Mouse (Mus musculus) myocyte (in vitro differentiated cells): ENCODE results near the gene Kif14. TPM values are rescaled to one million over a fixed set of nuclear protein-coding genes. Genes with fewer than 3 reads are reported as not detected.
"Not testable (repeated sequence)": the region's sequence is repeated elsewhere in the genome, so short reads cannot be mapped to it uniquely, and the experiment has no call there.

Experiments
- H3K27me3 ChIP-seq: one replicate; pipeline ENCODE4 v1.6.1; 2011; ENCODE audit not compliant: control insufficient read depth, insufficient read depth, insufficient read length
- H3K36me3 ChIP-seq: one replicate; pipeline ENCODE4 v1.6.1; 2011; ENCODE audit not compliant: control insufficient read depth, insufficient read depth
- H3K4me2 ChIP-seq: one replicate; pipeline ENCODE4 v1.6.1; 2011; ENCODE audit warnings: low read depth, control low read depth
- H3K4me3 ChIP-seq: one replicate; pipeline ENCODE4 v1.5.1; 2011; ENCODE audit warnings: mild to moderate bottlenecking, control low read depth, moderate library complexity
- H3K79me2 ChIP-seq: one replicate; pipeline ENCODE4 v1.6.1; 2011; ENCODE audit not compliant: control insufficient read depth, insufficient read depth
- H3ac ChIP-seq: one replicate; pipeline ENCODE4 v1.6.1; 2011; ENCODE audit not compliant: control insufficient read depth, insufficient read length
- CEBPB ChIP-seq: IDR thresholded peaks from 2 replicates; pipeline ENCODE4 v1.6.1; 2011; ENCODE audit warnings: mild to moderate bottlenecking, moderate library complexity; ENCODE audit not compliant: poor library complexity, insufficient read depth, severe bottlenecking
- E2F4 ChIP-seq: IDR thresholded peaks from one replicate; pipeline ENCODE4 v1.6.1; 2011; ENCODE audit warnings: mild to moderate bottlenecking, control low read depth, moderate library complexity; ENCODE audit not compliant: insufficient read depth
- MAX ChIP-seq: IDR thresholded peaks from one replicate; pipeline ENCODE4 v1.6.1; 2011; ENCODE audit warnings: low read depth, mild to moderate bottlenecking, control low read depth
- MYOD1 ChIP-seq, 3 experiments: IDR thresholded peaks; one replicate each; pipeline ENCODE4 v1.6.1; 2011; ENCODE audit warnings: control low read depth in 2 of 3, low read depth in 2 of 3, mild to moderate bottlenecking in 2 of 3, moderate library complexity in 1 of 3; ENCODE audit not compliant: insufficient read length in 2 of 3, control insufficient read depth in 1 of 3
- MYOG ChIP-seq, 3 experiments: IDR thresholded peaks; one replicate each; pipeline ENCODE4 v1.6.1; 2011; ENCODE audit warnings: control low read depth in 2 of 3, low read depth in 2 of 3, mild to moderate bottlenecking in 2 of 3; ENCODE audit not compliant: insufficient read length in 2 of 3, control insufficient read depth in 1 of 3, insufficient read depth in 1 of 3
- POLR2A ChIP-seq: IDR thresholded peaks from one replicate; pipeline ENCODE4 v1.6.1; 2011; ENCODE audit warnings: low read depth, mild to moderate bottlenecking, control low read depth, moderate library complexity; ENCODE audit not compliant: insufficient read length
- POLR2AphosphoS2 ChIP-seq: IDR thresholded peaks from one replicate; pipeline ENCODE4 v1.6.1; 2011; ENCODE audit warnings: low read depth, control low read depth; ENCODE audit not compliant: insufficient read length
- REST ChIP-seq: IDR thresholded peaks from one replicate; pipeline ENCODE4 v1.6.1; 2011; ENCODE audit warnings: mild to moderate bottlenecking, control low read depth, moderate library complexity; ENCODE audit not compliant: insufficient read depth, insufficient read length
- SRF ChIP-seq: IDR thresholded peaks from one replicate; pipeline ENCODE4 v1.6.1; 2011; ENCODE audit warnings: low read depth; ENCODE audit not compliant: control insufficient read depth, insufficient read length
- TCF12 ChIP-seq: IDR thresholded peaks from one replicate; pipeline ENCODE4 v1.6.1; 2011; ENCODE audit warnings: mild to moderate bottlenecking, control low read depth; ENCODE audit not compliant: poor library complexity, insufficient read depth, severe bottlenecking
- TCF3 ChIP-seq: IDR thresholded peaks from one replicate; pipeline ENCODE4 v1.6.1; 2011; ENCODE audit warnings: low read depth, control low read depth; ENCODE audit not compliant: insufficient read length
- USF1 ChIP-seq: IDR thresholded peaks from one replicate; pipeline ENCODE4 v1.6.1; 2011; ENCODE audit warnings: low read depth, mild to moderate bottlenecking, control low read depth, moderate library complexity
- polyA plus RNA-seq: library from polyadenylated mRNA; unstranded; fragments of >200 nt; fragmentation: generic; extraction: Trizol; gene quantifications from one replicate; pipeline ENCODE4 v1.2.1, GENCODE M21; 2012; ENCODE audit warnings: missing spikeins

Gene Kif14
- polyA plus RNA-seq, 1 experiment, result 1.9 TPM

GRCm38 (mm10) chr1:136550285-136550684 lies 84.1 kb downstream of the Kif14 start:
- H3ac ChIP-seq, result no peak overlapping the region
- TF ChIP-seq SRF, result no peak
- TF ChIP-seq POLR2A, result no peak
- TF ChIP-seq MAX, result no peak
- no peak for TF ChIP-seq CEBPB
- no peak for TF ChIP-seq MYOD1 (IDR thresholded peaks at IDR 0.05; ENCODE audit: control insufficient read depth in 1 of 3, insufficient read length in 2 of 3, low read depth in 2 of 3)
- no peak for TF ChIP-seq TCF12
- TF ChIP-seq USF1, result no peak
- no peak for TF ChIP-seq POLR2AphosphoS2
- no peak for TF ChIP-seq TCF3
- TF ChIP-seq REST, result no peak
- no peak for TF ChIP-seq MYOG (IDR thresholded peaks at IDR 0.05; ENCODE audit: control insufficient read depth in 1 of 3, insufficient read depth in 1 of 3, insufficient read length in 2 of 3, low read depth in 2 of 3)
- TF ChIP-seq E2F4, result no peak

GRCm38 (mm10) chr1:136550851-136551540 lies 84.9 kb downstream of the Kif14 start:
- Histone ChIP-seq H3K36me3 (no peaks in the 10 kb centered on the region), H3K79me2 (no peaks in the 10 kb centered on the region), H3K27me3 (no peaks in the 10 kb centered on the region), H3K4me3 (no peak overlapping the region), H3K4me2 (peak overlapping the region; percentile 39), H3ac (no peak overlapping the region)
- no peak for TF ChIP-seq E2F4
- no peak for TF ChIP-seq POLR2A
- TF ChIP-seq MAX, result no peak
- TF ChIP-seq REST, result no peak
- no peak for TF ChIP-seq TCF3
- no peak for TF ChIP-seq SRF
- TF ChIP-seq MYOD1 (IDR thresholded peaks at IDR 0.05; ENCODE audit: control insufficient read depth in 1 of 3, insufficient read length in 2 of 3, low read depth in 2 of 3), result no peak
- no peak for TF ChIP-seq CEBPB
- TF ChIP-seq POLR2AphosphoS2, result no peak
- no peak for TF ChIP-seq USF1
- TF ChIP-seq TCF12, result no peak
- TF ChIP-seq MYOG (IDR thresholded peaks at IDR 0.05; ENCODE audit: control insufficient read depth in 1 of 3, insufficient read depth in 1 of 3, insufficient read length in 2 of 3, low read depth in 2 of 3), result no peak

More at GRCm38 (mm10) chr1:136550285-136550684, 84.1 kb downstream of the Kif14 start:
- Histone ChIP-seq H3K4me3 (no peak overlapping the region), H3K4me2 (no peak overlapping the region), H3K36me3 (no peaks in the 10 kb centered on the region), H3K79me2 (no peaks in the 10 kb centered on the region), H3K27me3 (no peaks in the 10 kb centered on the region)

GRCm38 (mm10) chr1:136554686-136555085 lies 88.5 kb downstream of the Kif14 start:
- no peak overlapping the region for H3ac ChIP-seq
- TF ChIP-seq MYOD1 (IDR thresholded peaks at IDR 0.05; ENCODE audit: control insufficient read depth in 1 of 3, insufficient read length in 2 of 3, low read depth in 2 of 3) (no peak), MAX (no peak), POLR2A (no peak), USF1 (no peak), TCF12 (no peak), MYOG (IDR thresholded peaks at IDR 0.05; ENCODE audit: control insufficient read depth in 1 of 3, insufficient read depth in 1 of 3, insufficient read length in 2 of 3, low read depth in 2 of 3) (no peak), SRF (no peak), CEBPB (no peak), E2F4 (no peak), TCF3 (no peak), POLR2AphosphoS2 (no peak)
- no peaks in the 10 kb centered on the region for H3K27me3 ChIP-seq
- no peak overlapping the region for H3K4me2 ChIP-seq
- H3K4me3 ChIP-seq, result no peak overlapping the region
- H3K36me3 ChIP-seq, result no peaks in the 10 kb centered on the region
- no peaks in the 10 kb centered on the region for H3K79me2 ChIP-seq

- Histone ChIP-seq H3ac (no peak overlapping the region), H3K4me3 (no peak overlapping the region), H3K36me3 (no peaks in the 10 kb centered on the region), H3K4me2 (peak overlapping the region; percentile 57), H3K27me3 (no peaks in the 10 kb centered on the region), H3K79me2 (no peaks in the 10 kb centered on the region)
- TF ChIP-seq MYOG (IDR thresholded peaks at IDR 0.05; ENCODE audit: control insufficient read depth in 1 of 3, insufficient read depth in 1 of 3, insufficient read length in 2 of 3, low read depth in 2 of 3) (no peak), POLR2A (no peak), MAX (no peak), TCF12 (no peak), E2F4 (no peak), SRF (no peak), POLR2AphosphoS2 (no peak), CEBPB (no peak), TCF3 (no peak), REST (no peak), USF1 (no peak), MYOD1 (IDR thresholded peaks at IDR 0.05; ENCODE audit: control insufficient read depth in 1 of 3, insufficient read length in 2 of 3, low read depth in 2 of 3) (no peak)
These were observed 89.7 kb downstream of the Kif14 start for GRCm38 (mm10) chr1:136555892-136556291.

DNA sequence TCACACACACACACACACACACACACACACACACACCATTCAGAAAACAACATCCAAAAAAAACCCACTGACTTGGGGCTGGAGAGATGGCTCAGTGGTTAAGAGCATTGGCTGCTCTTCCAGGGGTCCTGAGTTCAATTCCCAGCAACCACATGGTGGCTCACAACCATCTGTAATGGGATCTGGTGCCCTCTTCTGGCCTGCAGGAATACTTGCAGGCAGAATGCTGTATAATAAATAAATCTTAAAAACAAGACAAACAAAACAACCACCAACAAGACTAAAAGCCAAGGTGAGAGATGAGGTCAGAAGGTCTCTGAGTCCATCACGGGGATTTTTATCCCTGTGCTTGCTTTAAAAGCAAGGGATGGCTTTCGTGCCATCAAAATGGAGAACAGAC lies 90.5 kb downstream of the Kif14 start:
- not testable (repeated sequence) for H3K4me3 ChIP-seq, H3K79me2 ChIP-seq, H3K36me3 ChIP-seq, H3K27me3 ChIP-seq, H3ac ChIP-seq
- H3K4me2 ChIP-seq, result peak overlapping the region; percentile 57
